Mouse (Mus musculus) midbrain, embryonic 15.5 days (tissue): ENCODE data around the gene Ppp1r3d. TPM values are rescaled to one million over a fixed set of nuclear protein-coding genes. Genes with fewer than 3 reads are reported as not detected.

Experiments used
- ATAC-seq: fragments of 200-750 bp; cut with Nextera tagmentation; replicated peaks from 2 replicates; pipeline ENCODE4 v1.8.0; 2017; ENCODE audit warnings: moderate TSS enrichment
- H3K27ac ChIP-seq: fragments of 300-500 bp; sonication (generic); 2 replicates; pipeline ENCODE4 v1.5.1; 2015; ENCODE audit warnings: mild to moderate bottlenecking, inconsistent platforms
- H3K27me3 ChIP-seq: fragments of 300-500 bp; sonication (generic); replicated peaks from 2 replicates; pipeline ENCODE4 v1.6.1; 2015; ENCODE audit warnings: inconsistent platforms
- H3K36me3 ChIP-seq: fragments of 300-500 bp; sonication (generic); replicated peaks from 2 replicates; pipeline ENCODE4 v1.6.1; 2015; ENCODE audit warnings: inconsistent platforms
- H3K4me1 ChIP-seq: fragments of 300-500 bp; sonication (generic); 2 replicates; pipeline ENCODE4 v1.6.1; 2015; ENCODE audit warnings: inconsistent platforms
- H3K4me2 ChIP-seq: fragments of 300-500 bp; sonication (generic); 2 replicates; pipeline ENCODE4 v1.6.1; 2015; ENCODE audit warnings: inconsistent platforms, mild to moderate bottlenecking, moderate library complexity
- H3K4me3 ChIP-seq: fragments of 300-500 bp; sonication (generic); 2 replicates; pipeline ENCODE4 v1.5.1; 2015; ENCODE audit warnings: mild to moderate bottlenecking, inconsistent platforms
- H3K9ac ChIP-seq: fragments of 300-500 bp; sonication (generic); 2 replicates; pipeline ENCODE4 v1.6.1; 2015; ENCODE audit warnings: mild to moderate bottlenecking, inconsistent platforms
- H3K9me3 ChIP-seq: fragments of 300-500 bp; sonication (generic); 2 replicates; pipeline ENCODE4 v1.6.1; 2016; ENCODE audit warnings: inconsistent platforms
- WGBS: fragments of 180-500 bp; shearing (Covaris S2); methylation state at CpG from one replicate; pipeline ENCODE4 v1.1.7; 2015; ENCODE audit warnings: mixed read lengths; 5-methylcytosine and 5-hydroxymethylcytosine counted together
- polyA plus RNA-seq: library from polyadenylated mRNA; unstranded; fragments of >200 nt; fragmentation: Nextera tagmentation; extraction: Ambion mirVana; gene quantifications from 2 replicates; pipeline ENCODE4 v1.2.1, GENCODE M21; 2015

The Ppp1r3d gene
- polyA plus RNA-seq: 2.9 and 3.4 TPM in 2 replicates

- WGBS: under 1% methylated on average over 57 of the region's 74 CpGs
- Histone ChIP-seq H3K9ac (peak within 1 kb of the TSS; percentile 61), H3K36me3 (no peaks in the 10 kb centered on the region), H3K4me3 (peak within 1 kb of the TSS; percentile 58), H3K9me3 (no peaks in the 10 kb centered on the region), H3K27me3 (0 out of 2 replicates have a peak, but pooled peaks cover 5% of the 10 kb centered on the region), H3K4me2 (peak within 1 kb of the TSS; percentile 98), H3K27ac (peak within 1 kb of the TSS; percentile 80), H3K4me1 (peaks cover 21% of the 10 kb centered on the region)
- peak; percentile 90 for ATAC-seq
Measured at GRCm38 (mm10) chr2:178414261-178415149, at the start of gene Ppp1r3d, which contains the start of gene Fam217b. Ppp1r3d (minus strand) TSS chr2:178414472. Fam217b (plus strand) TSS chr2:178414524.

GRCm38 (mm10) chr2:178460353-178460752 is 46.1 kb upstream of the Ppp1r3d start:
- ATAC-seq: no peak
- WGBS: 65% methylated on average over 5 of the region's 5 CpGs
- Histone ChIP-seq H3K27me3 (no peaks in the 10 kb centered on the region), H3K4me3 (no peak overlapping the region), H3K4me2 (no peak overlapping the region), H3K9ac (no peak overlapping the region), H3K4me1 (peaks cover 3% of the 10 kb centered on the region; the same call in 1 of the 2 replicates), H3K27ac (no peak overlapping the region), H3K36me3 (no peaks in the 10 kb centered on the region), H3K9me3 (no peaks in the 10 kb centered on the region)

DNA sequence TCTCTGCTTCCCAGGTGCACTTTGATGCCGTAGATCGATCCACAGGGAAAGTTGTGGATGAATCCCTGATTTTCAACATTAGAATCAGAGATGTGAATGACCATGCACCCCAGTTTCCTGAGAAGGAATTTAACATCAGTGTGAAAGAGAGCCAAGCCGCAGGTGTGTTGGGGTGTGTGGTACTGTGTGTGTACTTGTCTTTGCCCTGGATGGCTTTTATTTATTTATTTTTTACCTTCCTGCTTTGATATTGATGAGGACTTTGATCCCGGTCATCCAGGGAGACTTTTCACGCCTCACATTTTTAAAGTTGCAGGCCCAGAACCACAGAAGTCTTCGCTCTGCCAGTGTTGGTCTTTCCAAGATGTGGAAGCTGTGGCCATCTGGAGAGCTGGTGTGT is 43.1 kb upstream of the Ppp1r3d start:
- Histone ChIP-seq H3K27me3 (no peaks in the 10 kb centered on the region), H3K4me3 (no peak overlapping the region), H3K4me2 (no peak overlapping the region), H3K9me3 (no peaks in the 10 kb centered on the region), H3K36me3 (no peaks in the 10 kb centered on the region), H3K27ac (no peak overlapping the region), H3K4me1 (peaks cover 9% of the 10 kb centered on the region), H3K9ac (no peak overlapping the region)
- no peak for ATAC-seq
- 94% methylated on average over 6 of the region's 6 CpGs for WGBS

GRCm38 (mm10) chr2:178454664-178455516 is 40.6 kb upstream of the Ppp1r3d start:
- peaks cover 9% of the 10 kb centered on the region for H3K4me1 ChIP-seq
- H3K4me2 ChIP-seq: peak overlapping the region; percentile 20; the same call in 1 of the 2 replicates
- no peak overlapping the region for H3K9ac ChIP-seq
- no peaks in the 10 kb centered on the region for H3K9me3 ChIP-seq
- H3K27me3 ChIP-seq: no peaks in the 10 kb centered on the region
- ATAC-seq: peak; percentile 77
- 31% methylated on average over 17 of the region's 17 CpGs for WGBS
- H3K4me3 ChIP-seq: no peak overlapping the region
- peak overlapping the region; percentile 39 for H3K27ac ChIP-seq
- H3K36me3 ChIP-seq: no peaks in the 10 kb centered on the region

- Histone ChIP-seq H3K9me3 (no peaks in the 10 kb centered on the region), H3K4me2 (no peak overlapping the region), H3K36me3 (no peaks in the 10 kb centered on the region), H3K4me3 (no peak overlapping the region), H3K4me1 (peaks cover 9% of the 10 kb centered on the region), H3K27ac (no peak overlapping the region), H3K9ac (no peak overlapping the region), H3K27me3 (no peaks in the 10 kb centered on the region)
- no peak for ATAC-seq
- 69% methylated on average over 10 of the region's 10 CpGs for WGBS
Measured at GRCm38 (mm10) chr2:178450961-178451360, 36.7 kb upstream of the Ppp1r3d start.

DNA sequence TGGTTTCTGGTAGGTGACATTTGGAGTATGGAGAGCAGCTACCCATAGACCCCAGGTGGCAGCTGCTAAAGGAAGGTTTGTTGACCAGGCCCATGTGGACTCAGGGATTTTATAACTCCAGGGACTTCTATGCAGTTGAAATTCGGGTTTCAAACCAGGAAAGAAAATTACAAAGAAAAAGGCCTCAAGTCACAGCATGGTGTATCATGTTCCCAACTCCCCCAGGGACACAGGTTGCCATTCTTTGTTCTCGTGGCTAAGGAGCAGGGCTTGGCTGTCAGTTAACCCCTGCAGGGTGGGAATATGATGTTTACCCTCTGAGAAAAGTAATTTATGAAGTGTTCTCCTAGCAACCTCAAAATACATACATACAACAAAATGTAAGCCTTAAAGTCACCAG is 36.0 kb upstream of the Ppp1r3d start:
- H3K27ac ChIP-seq: no peak overlapping the region
- WGBS: 6% methylated on average over 2 of the region's 2 CpGs
- H3K4me1 ChIP-seq: peaks cover 5% of the 10 kb centered on the region
- no peak overlapping the region for H3K4me3 ChIP-seq
- H3K36me3 ChIP-seq: no peaks in the 10 kb centered on the region
- H3K9ac ChIP-seq: no peak overlapping the region
- ATAC-seq: no peak
- no peaks in the 10 kb centered on the region for H3K27me3 ChIP-seq
- H3K9me3 ChIP-seq: no peaks in the 10 kb centered on the region
- no peak overlapping the region for H3K4me2 ChIP-seq

DNA sequence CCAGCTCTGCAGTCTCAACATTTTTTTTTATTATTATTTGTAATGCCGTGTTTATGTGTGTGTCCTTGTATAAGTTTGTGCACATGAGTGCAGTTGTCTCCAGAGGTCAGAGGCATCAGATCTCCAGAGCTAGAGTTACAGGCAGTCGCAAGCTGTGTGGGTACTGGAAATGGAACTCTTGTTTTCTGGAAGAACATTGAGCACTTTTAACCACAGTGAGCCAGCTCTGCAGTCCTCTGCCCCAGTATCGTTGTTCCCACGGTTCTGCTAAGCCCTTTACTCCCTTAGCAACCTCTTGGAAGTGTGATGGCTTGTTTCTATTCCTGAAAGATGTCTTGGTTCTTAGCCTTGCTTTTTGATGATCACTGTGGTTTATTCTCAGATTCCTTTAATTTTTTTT is 35.1 kb upstream of the Ppp1r3d start:
- Histone ChIP-seq H3K27ac (no peak overlapping the region), H3K9ac (no peak overlapping the region), H3K4me1 (no peaks in the 10 kb centered on the region), H3K9me3 (no peaks in the 10 kb centered on the region), H3K4me2 (no peak overlapping the region), H3K4me3 (no peak overlapping the region), H3K36me3 (no peaks in the 10 kb centered on the region), H3K27me3 (no peaks in the 10 kb centered on the region)
- no peak for ATAC-seq
- WGBS: 81% methylated on average over 4 of the region's 4 CpGs

- no peaks in the 10 kb centered on the region for H3K9me3 ChIP-seq
- no peaks in the 10 kb centered on the region for H3K4me1 ChIP-seq
- H3K4me2 ChIP-seq: no peak overlapping the region
- 53% methylated on average over 9 of the region's 9 CpGs for WGBS
- no peak overlapping the region for H3K9ac ChIP-seq
- ATAC-seq: no peak
- H3K4me3 ChIP-seq: no peak overlapping the region
- H3K27me3 ChIP-seq: no peaks in the 10 kb centered on the region
- no peak overlapping the region for H3K27ac ChIP-seq
- H3K36me3 ChIP-seq: no peaks in the 10 kb centered on the region
Measured at GRCm38 (mm10) chr2:178437311-178437710, 23.0 kb upstream of the Ppp1r3d start.

DNA sequence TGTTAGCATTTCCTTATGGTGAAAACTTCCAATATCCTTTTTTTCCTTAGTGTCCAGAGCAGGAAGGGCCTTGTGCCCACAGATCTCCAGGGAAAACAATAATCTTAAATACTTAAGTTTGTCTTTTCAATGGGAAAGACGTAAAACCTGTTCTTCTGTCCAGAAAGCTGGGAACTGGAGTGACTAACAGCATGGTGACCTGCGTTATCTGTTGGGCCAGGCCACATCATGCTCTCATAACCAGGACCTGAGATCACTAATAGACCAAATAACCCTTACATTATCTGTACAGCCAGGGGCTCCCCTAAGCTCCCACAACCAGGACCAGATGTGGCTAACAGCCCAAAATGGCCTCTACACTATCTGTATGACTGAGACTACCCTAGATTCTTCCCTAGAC is 19.6 kb upstream of the Ppp1r3d start:
- ATAC-seq: no peak
- Histone ChIP-seq H3K27me3 (no peaks in the 10 kb centered on the region), H3K36me3 (no peaks in the 10 kb centered on the region), H3K9me3 (no peaks in the 10 kb centered on the region), H3K4me1 (no peaks in the 10 kb centered on the region; the same call in 1 of the 2 replicates), H3K27ac (no peak overlapping the region), H3K9ac (no peak overlapping the region), H3K4me2 (no peak overlapping the region), H3K4me3 (no peak overlapping the region)
- WGBS: 87% methylated on average over 2 of the region's 2 CpGs

DNA sequence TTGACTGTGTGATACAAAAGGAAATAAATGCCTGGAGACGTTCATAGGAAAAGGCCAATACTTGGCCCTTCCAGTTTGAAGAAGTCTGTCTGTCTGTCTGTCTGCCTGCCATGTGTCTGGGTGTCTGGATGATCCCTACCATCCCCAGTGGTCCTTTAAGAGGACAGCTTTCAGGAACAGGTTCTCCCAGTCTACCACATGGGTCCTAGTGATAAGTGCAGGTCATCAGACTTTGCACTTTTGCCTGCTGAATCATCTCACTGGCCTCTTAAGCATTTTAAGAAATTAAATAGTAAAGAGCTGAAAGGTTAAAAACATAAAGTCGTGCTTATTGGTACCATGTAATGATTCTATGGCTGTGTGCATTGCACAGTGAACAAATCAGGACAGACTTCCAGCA is 19.2 kb upstream of the Ppp1r3d start:
- 82% methylated on average over 2 of the region's 2 CpGs for WGBS
- Histone ChIP-seq H3K9me3 (no peaks in the 10 kb centered on the region), H3K4me2 (no peak overlapping the region), H3K36me3 (no peaks in the 10 kb centered on the region), H3K9ac (no peak overlapping the region), H3K4me3 (no peak overlapping the region), H3K4me1 (no peaks in the 10 kb centered on the region; the same call in 1 of the 2 replicates), H3K27me3 (no peaks in the 10 kb centered on the region), H3K27ac (no peak overlapping the region)
- no peak for ATAC-seq

- Histone ChIP-seq H3K27ac (no peak within 1 kb of the TSS), H3K4me3 (no peak within 1 kb of the TSS), H3K4me1 (no peaks in the 10 kb centered on the region; the same call in 1 of the 2 replicates), H3K9ac (no peak within 1 kb of the TSS), H3K4me2 (no peak within 1 kb of the TSS), H3K27me3 (no peaks in the 10 kb centered on the region), H3K9me3 (no peaks in the 10 kb centered on the region), H3K36me3 (no peaks in the 10 kb centered on the region)
- ATAC-seq: no peak
- 84% methylated on average over 4 of the region's 4 CpGs for WGBS
Measured at GRCm38 (mm10) chr2:178430231-178430630, 16.0 kb upstream of the Ppp1r3d start, which contains the start of gene Cdh26. Cdh26 (plus strand) TSS chr2:178430531.

DNA sequence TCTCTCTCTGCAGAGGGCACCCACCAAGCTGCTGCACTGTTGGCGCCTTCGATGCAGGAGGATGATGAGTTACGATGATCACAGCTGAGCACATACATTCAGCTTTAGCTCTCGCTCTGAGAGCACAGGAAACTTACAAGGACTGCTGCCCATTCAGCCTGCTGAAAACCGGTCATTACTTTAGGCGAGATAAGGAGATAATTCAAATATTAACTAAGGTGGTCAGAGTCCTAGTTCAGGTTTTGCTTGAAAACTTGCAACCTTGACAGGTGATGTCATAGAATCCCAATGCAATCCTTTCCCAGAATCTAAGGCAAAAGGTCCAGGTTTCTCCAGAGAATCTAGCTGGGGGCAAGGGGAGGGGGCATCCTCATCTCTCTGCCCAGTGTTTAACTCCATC is 15.2 kb upstream of the Ppp1r3d start:
- no peak for ATAC-seq

More for the DNA sequence above, 15.2 kb upstream of the Ppp1r3d start:
- no peaks in the 10 kb centered on the region for H3K36me3 ChIP-seq
- no peak overlapping the region for H3K4me3 ChIP-seq
- WGBS: 79% methylated on average over 6 of the region's 6 CpGs
- H3K9me3 ChIP-seq: no peaks in the 10 kb centered on the region
- no peaks in the 10 kb centered on the region; the same call in 1 of the 2 replicates for H3K4me1 ChIP-seq
- H3K27ac ChIP-seq: no peak overlapping the region
- no peak overlapping the region for H3K4me2 ChIP-seq
- no peaks in the 10 kb centered on the region for H3K27me3 ChIP-seq
- no peak overlapping the region for H3K9ac ChIP-seq
